Mouse (Mus musculus) limb, embryonic 11.5 days (tissue): Measurements from ENCODE around the gene Ivd. TPM values are rescaled to one million over a fixed set of nuclear protein-coding genes. Genes with fewer than 3 reads are reported as not detected.
A peak's percentile ranks its signal among the peaks of the same experiment; 100 is the strongest.

Source experiments
- ATAC-seq: fragments of 200-750 bp; cut with Nextera tagmentation; 2 replicates; pipeline ENCODE4 v1.8.0; 2017; ENCODE audit warnings: low read depth; ENCODE audit not compliant: insufficient number of reproducible peaks, low FRiP score, low TSS enrichment
- DNase-seq: peaks from one replicate; pipeline ENCODE4 v3.0.0-alpha.2; 2015; ENCODE audit warnings: low spot score
- H3K27ac ChIP-seq: fragments of 300-500 bp; sonication (generic); replicated peaks from 2 replicates; pipeline ENCODE4 v1.5.1; 2014; ENCODE audit warnings: low read depth, mild to moderate bottlenecking, low read length
- H3K27me3 ChIP-seq: fragments of 300-500 bp; sonication (generic); 2 replicates; pipeline ENCODE4 v1.6.1; 2014; ENCODE audit warnings: mild to moderate bottlenecking, low read length, mixed read lengths; ENCODE audit not compliant: control insufficient read depth, insufficient read depth
- H3K36me3 ChIP-seq: fragments of 300-500 bp; sonication (generic); 2 replicates; pipeline ENCODE4 v1.6.1; 2014; ENCODE audit warnings: mild to moderate bottlenecking, low read length, moderate library complexity, mixed read lengths; ENCODE audit not compliant: control insufficient read depth, insufficient read depth
- H3K4me1 ChIP-seq: fragments of 300-500 bp; sonication (generic); 2 replicates; pipeline ENCODE4 v1.6.1; 2014; ENCODE audit warnings: low read length, mixed read lengths; ENCODE audit not compliant: control insufficient read depth, insufficient read depth
- H3K4me2 ChIP-seq: fragments of 300-500 bp; sonication (generic); 2 replicates; pipeline ENCODE4 v1.6.1; 2014; ENCODE audit warnings: low read depth, mild to moderate bottlenecking, moderate library complexity; ENCODE audit not compliant: severe bottlenecking
- H3K4me3 ChIP-seq: fragments of 300-500 bp; sonication (generic); 2 replicates; pipeline ENCODE4 v1.5.1; 2014; ENCODE audit warnings: low read depth, low read length
- H3K9ac ChIP-seq: fragments of 300-500 bp; sonication (generic); 2 replicates; pipeline ENCODE4 v1.6.1; 2014; ENCODE audit warnings: mild to moderate bottlenecking, low read length
- H3K9me3 ChIP-seq: fragments of 300-500 bp; sonication (generic); 2 replicates; pipeline ENCODE4 v1.6.1; 2016; ENCODE audit warnings: low read length; ENCODE audit not compliant: control insufficient read depth
- WGBS: fragments of 180-500 bp; shearing (Covaris S2); extraction: QIAGEN DNeasy Blood & Tissue Kit; methylation state at CpG from one replicate; pipeline ENCODE4 v1.1.7; 2014; 5-methylcytosine and 5-hydroxymethylcytosine counted together
- polyA plus RNA-seq: library from polyadenylated mRNA; unstranded; fragments of >200 nt; fragmentation: Nextera tagmentation; extraction: Ambion mirVana; gene quantifications from 2 replicates; pipeline ENCODE4 v1.2.1, GENCODE M21; 2014

The Ivd gene
- polyA plus RNA-seq, 1 experiment from 2014 or later, result 75.1 TPM

DNA sequence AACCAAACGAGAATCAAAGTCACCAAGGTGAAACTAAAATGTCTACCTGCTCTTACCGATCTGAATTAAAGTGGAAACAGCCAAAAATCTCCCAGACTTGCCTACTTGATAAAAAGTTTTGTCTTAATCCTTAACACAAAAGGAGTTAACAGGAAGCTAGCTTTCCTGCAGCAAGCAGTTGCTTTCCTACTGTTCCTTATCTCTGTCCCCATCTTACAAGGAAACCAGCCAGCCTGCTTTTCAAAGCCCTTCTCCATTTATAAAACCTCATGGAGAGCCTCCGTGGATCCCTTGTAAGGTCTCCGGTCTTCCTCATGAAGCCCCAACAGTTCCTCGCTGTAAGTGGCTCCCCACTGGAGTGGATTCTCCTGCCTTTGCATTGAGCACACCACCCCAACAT, 23.4 kb upstream of the Ivd start:
- WGBS, result 56% methylated on average over 5 of the region's 5 CpGs
- H3K4me1 ChIP-seq, result no peaks in the 10 kb centered on the region
- no peak overlapping the region for H3K27ac ChIP-seq
- DNase-seq, result no peak
- H3K9me3 ChIP-seq, result no peaks in the 10 kb centered on the region
- H3K27me3 ChIP-seq, result no peaks in the 10 kb centered on the region
- peaks cover 7% of the 10 kb centered on the region for H3K36me3 ChIP-seq
- no peak overlapping the region for H3K4me2 ChIP-seq
- H3K4me3 ChIP-seq, result no peak overlapping the region
- no peak overlapping the region for H3K9ac ChIP-seq
- ATAC-seq, result no peak

DNA sequence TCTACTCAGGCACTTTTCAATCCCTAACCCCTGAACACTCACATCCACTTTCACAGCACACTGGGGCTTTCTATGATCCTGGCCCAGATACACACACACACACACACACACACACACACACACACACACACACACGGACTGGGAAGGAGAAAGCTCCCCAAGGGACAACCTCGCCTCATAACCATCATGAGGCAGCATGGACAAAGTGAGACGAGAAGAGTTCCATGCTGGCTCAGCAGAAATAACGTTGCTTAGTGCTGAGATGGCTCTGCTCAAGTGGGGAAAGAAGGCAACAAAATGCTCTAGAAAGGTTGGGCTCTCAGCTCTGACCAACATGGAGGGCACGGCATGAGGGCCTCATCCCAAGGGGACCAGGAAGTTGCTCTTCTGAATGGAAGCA, 20.6 kb upstream of the Ivd start:
- H3K27me3 ChIP-seq, result no peaks in the 10 kb centered on the region
- H3K9ac ChIP-seq, result no peak overlapping the region
- H3K4me2 ChIP-seq, result no peak overlapping the region
- H3K4me3 ChIP-seq, result no peak overlapping the region
- H3K4me1 ChIP-seq, result no peaks in the 10 kb centered on the region
- DNase-seq (no peak), ATAC-seq (no peak)
- no peaks in the 10 kb centered on the region for H3K36me3 ChIP-seq
- WGBS, result 79% methylated on average over 5 of the region's 5 CpGs
- H3K9me3 ChIP-seq, result no peaks in the 10 kb centered on the region
- H3K27ac ChIP-seq, result no peak overlapping the region

DNA sequence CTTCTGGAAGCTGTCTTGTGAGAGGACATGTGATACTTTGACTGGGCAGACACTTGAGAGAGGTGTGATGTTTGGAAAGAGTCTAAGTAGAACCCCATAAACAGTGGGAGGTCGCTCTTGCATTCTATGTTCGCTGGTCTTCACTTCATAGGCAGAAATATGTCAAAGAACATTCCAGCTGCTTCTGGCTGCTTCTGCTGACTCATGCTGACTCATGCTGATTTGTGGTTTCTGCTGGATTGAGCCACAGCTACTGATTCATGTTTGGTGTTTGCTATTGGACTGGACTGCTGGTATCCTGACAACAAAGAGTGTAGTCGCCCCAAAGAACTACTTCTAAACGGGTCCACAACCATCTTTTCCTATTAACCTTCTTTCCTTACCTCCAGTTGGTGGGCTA, 20.0 kb upstream of the Ivd start:
- Histone ChIP-seq H3K27ac (no peak overlapping the region), H3K9me3 (no peaks in the 10 kb centered on the region), H3K36me3 (no peaks in the 10 kb centered on the region), H3K4me1 (no peaks in the 10 kb centered on the region), H3K9ac (no peak overlapping the region), H3K4me3 (no peak overlapping the region), H3K4me2 (no peak overlapping the region), H3K27me3 (no peaks in the 10 kb centered on the region)
- WGBS, result 96% methylated on average over 4 of the region's 4 CpGs
- DNase-seq (no peak), ATAC-seq (no peak)

DNA sequence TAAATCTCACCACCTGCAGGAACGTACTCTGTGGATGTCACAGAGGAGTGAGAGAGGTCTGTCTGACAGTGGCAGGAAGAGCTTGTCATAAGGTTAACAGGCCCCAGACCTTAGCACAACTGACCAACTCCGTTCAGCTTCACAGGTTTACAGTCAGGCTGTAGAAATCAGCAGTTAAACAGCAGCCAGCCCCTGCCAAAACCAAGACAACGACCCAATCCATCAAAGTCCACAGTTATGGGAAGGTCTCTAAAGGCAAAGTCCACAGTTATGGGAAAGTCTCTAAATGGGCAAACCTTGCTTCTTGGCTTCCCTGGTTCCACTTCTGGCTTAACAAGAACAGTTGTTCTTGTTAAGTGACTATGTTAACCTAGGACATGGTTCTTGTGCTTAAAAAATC, 17.3 kb upstream of the Ivd start:
- Histone ChIP-seq H3K9me3 (no peaks in the 10 kb centered on the region), H3K4me2 (no peak overlapping the region), H3K27me3 (no peaks in the 10 kb centered on the region), H3K9ac (no peak overlapping the region), H3K36me3 (no peaks in the 10 kb centered on the region), H3K4me1 (no peaks in the 10 kb centered on the region), H3K4me3 (no peak overlapping the region), H3K27ac (no peak overlapping the region)
- 75% methylated on average over 3 of the region's 3 CpGs for WGBS
- ATAC-seq (no peak), DNase-seq (no peak)

DNA sequence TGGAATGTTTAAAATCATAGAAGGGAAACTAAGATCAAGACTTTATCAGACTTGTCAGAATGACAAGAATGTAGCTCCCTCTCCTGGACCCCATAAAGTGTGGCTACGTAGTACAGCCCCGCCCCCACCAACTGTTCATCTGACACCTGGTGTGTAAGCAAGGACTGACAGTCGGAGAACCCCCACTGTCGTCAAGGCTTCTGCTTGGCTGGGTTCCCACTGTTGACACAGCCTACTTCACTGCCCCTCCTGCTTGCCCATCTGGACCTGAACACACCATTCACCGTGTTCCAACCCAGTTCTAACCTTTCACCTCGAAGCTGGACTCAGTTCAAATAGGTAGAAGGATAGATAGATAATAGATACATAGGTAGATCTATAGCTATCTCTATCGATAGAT, 15.5 kb upstream of the Ivd start:
- H3K9me3 ChIP-seq, result no peaks in the 10 kb centered on the region
- WGBS, result 59% methylated on average over 7 of the region's 7 CpGs
- H3K27me3 ChIP-seq, result no peaks in the 10 kb centered on the region
- no peak overlapping the region for H3K9ac ChIP-seq
- H3K4me2 ChIP-seq, result no peak overlapping the region
- no peak overlapping the region for H3K4me3 ChIP-seq
- H3K36me3 ChIP-seq, result no peaks in the 10 kb centered on the region
- no peak for DNase-seq
- H3K27ac ChIP-seq, result no peak overlapping the region
- ATAC-seq, result no peak
- H3K4me1 ChIP-seq, result no peaks in the 10 kb centered on the region

DNA sequence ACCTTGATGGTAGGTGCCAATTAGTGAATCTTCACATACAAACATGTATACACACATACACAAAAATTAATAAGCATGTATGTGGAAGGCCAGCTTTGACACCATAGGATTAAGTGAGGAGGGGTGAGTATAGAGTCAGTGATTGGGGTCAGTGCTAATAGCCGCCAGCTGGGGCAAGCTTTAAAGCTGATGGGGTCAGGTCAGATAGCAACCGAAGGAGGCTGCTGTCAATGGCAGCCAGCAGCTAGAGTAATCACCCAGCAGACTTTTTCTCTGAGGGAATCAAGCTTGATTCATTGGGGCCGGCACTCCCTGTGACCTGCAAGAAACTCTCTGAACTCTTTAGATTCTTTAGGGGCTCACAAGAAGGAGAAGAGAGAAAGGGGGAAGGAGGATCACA, 10.0 kb upstream of the Ivd start:
- Histone ChIP-seq H3K27ac (no peak overlapping the region), H3K27me3 (no peaks in the 10 kb centered on the region), H3K4me1 (no peaks in the 10 kb centered on the region), H3K4me2 (no peak overlapping the region), H3K36me3 (no peaks in the 10 kb centered on the region), H3K9me3 (no peaks in the 10 kb centered on the region), H3K4me3 (no peak overlapping the region), H3K9ac (no peak overlapping the region)
- DNase-seq (no peak), ATAC-seq (no peak)
- WGBS, result 4% methylated on average over 3 of the region's 3 CpGs

DNA sequence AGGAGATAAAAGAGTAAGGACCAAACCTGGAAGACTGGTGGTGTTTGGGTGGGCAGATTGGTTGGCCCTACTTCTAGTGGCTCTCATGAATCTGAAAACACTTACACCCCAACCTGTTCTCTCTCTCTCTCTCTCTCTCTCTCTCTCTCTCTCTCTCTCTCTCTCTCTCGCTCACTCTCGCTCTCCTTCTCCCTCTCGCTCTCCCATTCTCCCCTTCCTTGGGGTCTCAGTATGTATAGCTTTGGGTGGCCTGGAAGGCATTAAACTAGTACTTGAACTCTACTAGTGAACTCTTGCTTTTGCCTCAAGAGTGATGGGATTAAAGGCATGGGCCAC, 554 bp downstream of the Ivd start:
- WGBS, result 51% methylated on average over 3 of the region's 3 CpGs
- DNase-seq, result no peak
- no peaks in the 10 kb centered on the region for H3K4me1 ChIP-seq
- H3K36me3 ChIP-seq, result no peaks in the 10 kb centered on the region
- no peak overlapping the region; the same call in 1 of the 2 replicates for H3K27ac ChIP-seq
- no peaks in the 10 kb centered on the region for H3K9me3 ChIP-seq
- H3K4me2 ChIP-seq, result peak overlapping the region; percentile 52
- peak overlapping the region; percentile 58 for H3K9ac ChIP-seq
- no peaks in the 10 kb centered on the region for H3K27me3 ChIP-seq
- ATAC-seq, result no peak
- peak overlapping the region; percentile 53 for H3K4me3 ChIP-seq

DNA sequence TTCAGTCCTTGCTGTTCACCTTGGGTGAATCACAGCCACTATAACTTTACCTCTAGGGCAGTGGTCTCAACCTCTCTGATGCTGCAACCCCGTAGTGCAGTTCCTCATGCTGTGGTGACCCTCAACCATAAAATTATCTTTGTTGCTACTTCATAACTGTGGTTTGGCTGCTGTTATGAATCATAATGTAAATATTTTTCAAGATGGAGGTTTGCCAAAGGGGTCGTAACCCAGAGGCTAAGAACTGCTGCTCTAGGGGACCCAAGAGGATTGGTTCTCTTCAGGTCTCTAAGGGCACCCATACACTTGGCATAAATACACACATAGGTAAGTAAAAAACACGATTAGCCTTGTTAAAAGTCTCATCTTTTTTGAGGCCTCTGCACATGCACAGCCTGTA, 8.8 kb downstream of the Ivd start:
- ATAC-seq, result no peak
- Histone ChIP-seq H3K36me3 (no peaks in the 10 kb centered on the region; the same call in 1 of the 2 replicates), H3K27ac (no peak overlapping the region), H3K9me3 (no peaks in the 10 kb centered on the region), H3K4me3 (no peak overlapping the region), H3K27me3 (no peaks in the 10 kb centered on the region), H3K4me1 (no peaks in the 10 kb centered on the region), H3K9ac (no peak overlapping the region), H3K4me2 (no peak overlapping the region)
- WGBS, result 92% methylated on average over 3 of the region's 3 CpGs
- no peak for DNase-seq

DNA sequence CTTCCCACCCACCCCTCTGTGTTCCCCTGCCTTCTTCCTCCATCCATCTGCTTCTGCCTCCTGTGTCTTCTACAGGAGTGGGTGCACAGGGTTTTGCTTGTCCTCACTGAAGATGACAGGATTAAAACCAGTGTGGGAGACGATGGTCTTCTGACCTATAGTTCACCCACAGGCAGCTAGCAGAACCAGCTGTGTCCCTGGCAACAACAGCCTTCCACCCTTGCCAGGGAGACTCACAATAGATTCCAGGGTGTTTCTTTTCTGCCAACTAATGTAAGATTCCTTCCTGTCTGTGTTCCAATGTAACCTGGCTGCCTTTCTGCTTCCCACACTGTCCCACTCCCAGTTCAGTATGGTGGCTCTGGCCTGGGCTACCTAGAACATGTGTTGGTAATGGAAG, 9.3 kb downstream of the Ivd start:
- no peaks in the 10 kb centered on the region; the same call in 1 of the 2 replicates for H3K36me3 ChIP-seq
- WGBS, result 88% methylated on average over 1 of the region's 1 CpGs
- ATAC-seq, result no peak

More for the DNA sequence above, 9.3 kb downstream of the Ivd start:
- H3K9me3 ChIP-seq, result no peaks in the 10 kb centered on the region
- no peak overlapping the region for H3K4me2 ChIP-seq
- H3K4me1 ChIP-seq, result no peaks in the 10 kb centered on the region
- H3K27ac ChIP-seq, result no peak overlapping the region
- no peak overlapping the region for H3K4me3 ChIP-seq
- no peaks in the 10 kb centered on the region for H3K27me3 ChIP-seq
- no peak for DNase-seq
- H3K9ac ChIP-seq, result no peak overlapping the region
